Mouse (Mus musculus) midbrain, embryonic 14.5 days (tissue): ENCODE data around the gene Bahcc1. TPM values are rescaled to one million over a fixed set of nuclear protein-coding genes. Genes with fewer than 3 reads are reported as not detected.

ENCODE experiments used
- ATAC-seq: fragments of 200-750 bp; cut with Nextera tagmentation; 2 replicates; pipeline ENCODE4 v1.8.0; 2017; ENCODE audit warnings: moderate number of reproducible peaks, moderate library complexity; ENCODE audit not compliant: low FRiP score, low TSS enrichment
- DNase-seq: peaks from one replicate; pipeline ENCODE4 v3.0.0-alpha.2; 2015
- H3K27ac ChIP-seq: fragments of 300-500 bp; sonication (generic); replicated peaks from 2 replicates; pipeline ENCODE4 v1.5.1; 2014; ENCODE audit warnings: mild to moderate bottlenecking, low read depth, low read length, moderate library complexity
- H3K27me3 ChIP-seq: fragments of 300-500 bp; sonication (generic); 2 replicates; pipeline ENCODE4 v1.6.1; 2014; ENCODE audit warnings: low read length, control low read depth, mixed read lengths; ENCODE audit not compliant: control insufficient read depth, insufficient read depth
- H3K36me3 ChIP-seq: fragments of 300-500 bp; sonication (generic); 2 replicates; pipeline ENCODE4 v1.6.1; 2014; ENCODE audit warnings: low read length, control low read depth; ENCODE audit not compliant: control insufficient read depth, insufficient read depth
- H3K4me1 ChIP-seq: fragments of 300-500 bp; sonication (generic); 2 replicates; pipeline ENCODE4 v1.6.1; 2014; ENCODE audit warnings: mild to moderate bottlenecking, antibody characterized with exemption, low read length, control low read depth; ENCODE audit not compliant: control insufficient read depth, insufficient read depth
- H3K4me2 ChIP-seq: fragments of 300-500 bp; sonication (generic); 2 replicates; pipeline ENCODE4 v1.6.1; 2014; ENCODE audit warnings: mild to moderate bottlenecking, low read length, moderate library complexity
- H3K4me3 ChIP-seq: fragments of 300-500 bp; sonication (generic); replicated peaks from 2 replicates; pipeline ENCODE4 v1.5.1; 2014; ENCODE audit warnings: low read depth, low read length
- H3K9ac ChIP-seq: fragments of 300-500 bp; sonication (generic); replicated peaks from 2 replicates; pipeline ENCODE4 v1.6.1; 2014; ENCODE audit warnings: mild to moderate bottlenecking, low read length, moderate library complexity
- H3K9me3 ChIP-seq: fragments of 300-500 bp; sonication (generic); 2 replicates; pipeline ENCODE4 v1.6.1; 2016; ENCODE audit warnings: low read length, control low read depth, mixed read lengths; ENCODE audit not compliant: control insufficient read depth
- WGBS: fragments of 180-500 bp; shearing (Covaris S2); extraction: QIAGEN DNeasy Blood & Tissue Kit; methylation state at CpG from one replicate; pipeline ENCODE4 v1.1.7; 2014; 5-methylcytosine and 5-hydroxymethylcytosine counted together
- microRNA-seq: library from miRNA; unstranded; fragments of <30 nt; microRNA quantifications from one replicate; pipeline ENCODE4, GENCODE M21; 2016
- polyA plus RNA-seq: library from polyadenylated mRNA; unstranded; fragments of >200 nt; fragmentation: Nextera tagmentation; extraction: Ambion mirVana; gene quantifications from 2 replicates; pipeline ENCODE4 v1.2.1, GENCODE M21; 2014

The Bahcc1 gene
- polyA plus RNA-seq, 1 experiment from 2014 or later = 25.9 TPM

- H3K36me3 ChIP-seq = no peaks in the 10 kb centered on the region
- H3K4me1 ChIP-seq = peaks cover 14% of the 10 kb centered on the region
- 96% methylated on average over 10 of the region's 10 CpGs for WGBS
- no peak overlapping the region for H3K9ac ChIP-seq
- DNase-seq = no peak
- no peaks in the 10 kb centered on the region for H3K27me3 ChIP-seq
- no peak overlapping the region for H3K4me3 ChIP-seq
- H3K9me3 ChIP-seq = no peaks in the 10 kb centered on the region
- no peak for ATAC-seq
- H3K27ac ChIP-seq = no peak overlapping the region
- no peak overlapping the region for H3K4me2 ChIP-seq
Measured at GRCm38 (mm10) chr11:120320156-120320555, 87.4 kb downstream of the Bahcc1 start.

- 86% methylated on average over 6 of the region's 6 CpGs for WGBS
- H3K27ac ChIP-seq = no peak overlapping the region
- H3K4me2 ChIP-seq = no peak overlapping the region
- no peak overlapping the region for H3K9ac ChIP-seq
- H3K36me3 ChIP-seq = no peaks in the 10 kb centered on the region
- H3K4me3 ChIP-seq = no peak overlapping the region
- DNase-seq = no peak
- no peaks in the 10 kb centered on the region for H3K27me3 ChIP-seq
- ATAC-seq = no peak
- no peaks in the 10 kb centered on the region for H3K9me3 ChIP-seq
- H3K4me1 ChIP-seq = no peaks in the 10 kb centered on the region
Measured at GRCm38 (mm10) chr11:120335431-120336021, 102.8 kb downstream of the Bahcc1 start.

- ATAC-seq (no peak), DNase-seq (no peak)
- Histone ChIP-seq H3K36me3 (no peaks in the 10 kb centered on the region), H3K4me1 (no peaks in the 10 kb centered on the region), H3K9me3 (no peaks in the 10 kb centered on the region), H3K27ac (no peak overlapping the region), H3K4me3 (no peak overlapping the region), H3K4me2 (no peak overlapping the region), H3K9ac (no peak overlapping the region), H3K27me3 (no peaks in the 10 kb centered on the region)
- 27% methylated on average over 2 of the region's 2 CpGs for WGBS
Measured at GRCm38 (mm10) chr11:120337447-120337846, 104.7 kb downstream of the Bahcc1 start.

GRCm38 (mm10) chr11:120338786-120339185 is 106.0 kb downstream of the Bahcc1 start:
- no peak overlapping the region for H3K9ac ChIP-seq
- H3K36me3 ChIP-seq = peaks cover under 1% of the 10 kb centered on the region; the same call in 1 of the 2 replicates
- H3K27ac ChIP-seq = no peak overlapping the region
- no peaks in the 10 kb centered on the region for H3K9me3 ChIP-seq
- no peaks in the 10 kb centered on the region for H3K4me1 ChIP-seq
- DNase-seq = no peak
- WGBS = 70% methylated on average over 3 of the region's 3 CpGs
- no peak overlapping the region for H3K4me3 ChIP-seq
- no peaks in the 10 kb centered on the region for H3K27me3 ChIP-seq
- no peak overlapping the region for H3K4me2 ChIP-seq
- ATAC-seq = no peak

GRCm38 (mm10) chr11:120339978-120340513 is 107.3 kb downstream of the Bahcc1 start:
- no peak overlapping the region for H3K4me2 ChIP-seq
- H3K4me1 ChIP-seq = peaks cover 2% of the 10 kb centered on the region; the same call in 1 of the 2 replicates
- H3K9ac ChIP-seq = no peak overlapping the region
- DNase-seq (no peak), ATAC-seq (no peak)
- H3K36me3 ChIP-seq = peaks cover 14% of the 10 kb centered on the region
- H3K4me3 ChIP-seq = no peak overlapping the region
- no peaks in the 10 kb centered on the region for H3K27me3 ChIP-seq
- H3K9me3 ChIP-seq = no peaks in the 10 kb centered on the region
- H3K27ac ChIP-seq = no peak overlapping the region
- 92% methylated on average over 10 of the region's 10 CpGs for WGBS

- H3K4me1 ChIP-seq = peaks cover 5% of the 10 kb centered on the region; the same call in 1 of the 2 replicates
- H3K9me3 ChIP-seq = no peaks in the 10 kb centered on the region
- 91% methylated on average over 4 of the region's 4 CpGs for WGBS
- no peaks in the 10 kb centered on the region for H3K27me3 ChIP-seq
- H3K36me3 ChIP-seq = peaks cover 23% of the 10 kb centered on the region
- no peak for ATAC-seq
- H3K4me3 ChIP-seq = no peak overlapping the region
- no peak overlapping the region for H3K9ac ChIP-seq
- H3K27ac ChIP-seq = no peak overlapping the region
- no peak for DNase-seq
- H3K4me2 ChIP-seq = no peak overlapping the region
Measured at GRCm38 (mm10) chr11:120341661-120342060, 108.9 kb downstream of the Bahcc1 start.

Small RNA genes within 50 kb of the gene (microRNA-seq; reads per million reads assigned to microRNA genes)
- gene Gm47297 = not detected

Other genes with a start within 250 kb of the Bahcc1 start
- gene Aatk, start 185.8 kb upstream of the Bahcc1 start, polyA plus RNA-seq = 34.6 and 36.1 TPM in 2 replicates
- 27.6 and 31.9 TPM in 2 replicates for gene Cep131, start 146.1 kb upstream of the Bahcc1 start, polyA plus RNA-seq
- gene Tepsin, start 134.2 kb upstream of the Bahcc1 start, polyA plus RNA-seq = 15.9 and 18.0 TPM in 2 replicates
- 61.2 and 61.3 TPM in 2 replicates for gene Ndufaf8, start 134.0 kb upstream of the Bahcc1 start, polyA plus RNA-seq
- gene Slc38a10, start 81.6 kb upstream of the Bahcc1 start, polyA plus RNA-seq = 88.3 and 119 TPM in 2 replicates
- gene Actg1, start 115.6 kb downstream of the Bahcc1 start, polyA plus RNA-seq = 4,502 and 4,930 TPM in 2 replicates
- gene Fscn2, start 128.6 kb downstream of the Bahcc1 start, polyA plus RNA-seq = 1.7 and 2.5 TPM in 2 replicates
- 95.9 and 114 TPM in 2 replicates for gene Faap100, start 145.8 kb downstream of the Bahcc1 start, polyA plus RNA-seq
- 32.2 and 41.3 TPM in 2 replicates for gene Nploc4, start 204.8 kb downstream of the Bahcc1 start, polyA plus RNA-seq
- not detected in 2 replicates for gene Tspan10, start 209.7 kb downstream of the Bahcc1 start, polyA plus RNA-seq
- gene Pde6g, start 220.6 kb downstream of the Bahcc1 start, polyA plus RNA-seq = 0.32 TPM in 1 of 2 replicates, not detected in the other
- 11.2 and 12.5 TPM in 2 replicates for gene Oxld1, start 225.1 kb downstream of the Bahcc1 start, polyA plus RNA-seq
- 17.8 and 19.9 TPM in 2 replicates for gene Ccdc137, start 225.2 kb downstream of the Bahcc1 start, polyA plus RNA-seq
- gene Arl16, start 234.7 kb downstream of the Bahcc1 start, polyA plus RNA-seq = 48.8 and 56.9 TPM in 2 replicates